Mouse (Mus musculus) C2C12 (cell line): ENCODE data around the gene Nrcam.

Source experiments
- MYOG ChIP-seq: IDR thresholded peaks from one replicate; pipeline ENCODE4 v1.6.1; 2011; ENCODE audit not compliant: control insufficient read depth, insufficient read length; ENCODE audit errors: extremely low read depth
- USF1 ChIP-seq: IDR thresholded peaks from one replicate; pipeline ENCODE4 v1.6.1; 2011; ENCODE audit warnings: low read depth, mild to moderate bottlenecking, control low read depth, moderate library complexity

GRCm38 (mm10) chr12:44480031-44480419, 151.3 kb downstream of the Nrcam start:
- TF ChIP-seq MYOG = no peak
- TF ChIP-seq USF1 = no peak
